Mouse (Mus musculus) midbrain, embryonic 12.5 days (tissue): ENCODE measurements around the gene Klhl31. TPM values are rescaled to one million over a fixed set of nuclear protein-coding genes. Genes with fewer than 3 reads are reported as not detected.
A peak's percentile ranks its signal among the peaks of the same experiment; 100 is the strongest.

Experiments
- ATAC-seq: fragments of 200-750 bp; cut with Nextera tagmentation; 2 replicates; pipeline ENCODE4 v1.8.0; 2017; ENCODE audit warnings: low read depth, moderate TSS enrichment, moderate library complexity; ENCODE audit not compliant: low FRiP score
- H3K27ac ChIP-seq: fragments of 300-500 bp; sonication (generic); replicated peaks from 2 replicates; pipeline ENCODE4 v1.5.1; 2016; ENCODE audit warnings: mild to moderate bottlenecking
- H3K27me3 ChIP-seq: fragments of 300-500 bp; sonication (generic); 2 replicates; pipeline ENCODE4 v1.6.1; 2016; ENCODE audit warnings: mild to moderate bottlenecking
- H3K36me3 ChIP-seq: fragments of 300-500 bp; sonication (generic); 2 replicates; pipeline ENCODE4 v1.6.1; 2016
- H3K4me1 ChIP-seq: fragments of 300-500 bp; sonication (generic); 2 replicates; pipeline ENCODE4 v1.6.1; 2016
- H3K4me2 ChIP-seq: fragments of 300-500 bp; sonication (generic); replicated peaks from 2 replicates; pipeline ENCODE4 v1.6.1; 2016; ENCODE audit warnings: mild to moderate bottlenecking, moderate library complexity
- H3K4me3 ChIP-seq: fragments of 300-500 bp; sonication (generic); 2 replicates; pipeline ENCODE4 v1.5.1; 2016; ENCODE audit warnings: mild to moderate bottlenecking
- H3K9ac ChIP-seq: fragments of 300-500 bp; sonication (generic); replicated peaks from 2 replicates; pipeline ENCODE4 v1.6.1; 2016; ENCODE audit warnings: mild to moderate bottlenecking, moderate library complexity
- H3K9me3 ChIP-seq: fragments of 300-500 bp; sonication (generic); 2 replicates; pipeline ENCODE4 v1.6.1; 2016; ENCODE audit warnings: mild to moderate bottlenecking
- WGBS: fragments of 180-500 bp; shearing (Covaris S2); methylation state at CpG from one replicate; pipeline ENCODE4 v1.1.7; 2016; 5-methylcytosine and 5-hydroxymethylcytosine counted together
- polyA plus RNA-seq: library from polyadenylated mRNA; unstranded; fragments of >200 nt; fragmentation: Nextera tagmentation; extraction: Ambion mirVana; gene quantifications from 2 replicates; pipeline ENCODE4 v1.2.1, GENCODE M21; 2016

Gene Klhl31
- polyA plus RNA-seq, 1 experiment from 2014 or later, result 0.09 TPM

- H3K4me1 ChIP-seq, result no peaks in the 10 kb centered on the region
- H3K4me3 ChIP-seq, result no peak overlapping the region
- 32% methylated on average over 7 of the region's 7 CpGs for WGBS
- H3K36me3 ChIP-seq, result no peaks in the 10 kb centered on the region
- no peaks in the 10 kb centered on the region for H3K9me3 ChIP-seq
- no peak overlapping the region for H3K9ac ChIP-seq
- H3K4me2 ChIP-seq, result no peak overlapping the region
- ATAC-seq, result peak; percentile 54; the same call in 1 of the 2 replicates
- H3K27ac ChIP-seq, result no peak overlapping the region
- H3K27me3 ChIP-seq, result 0 out of 2 replicates have a peak, but pooled peaks cover 4% of the 10 kb centered on the region
These were observed 28.5 kb upstream of the Klhl31 start for GRCm38 (mm10) chr9:77607840-77608239.

- no peak overlapping the region for H3K27ac ChIP-seq
- no peak overlapping the region for H3K4me3 ChIP-seq
- no peaks in the 10 kb centered on the region for H3K9me3 ChIP-seq
- 0 out of 2 replicates have a peak, but pooled peaks cover 4% of the 10 kb centered on the region for H3K27me3 ChIP-seq
- no peak overlapping the region for H3K4me2 ChIP-seq
- ATAC-seq, result no peak
- H3K9ac ChIP-seq, result no peak overlapping the region
- H3K36me3 ChIP-seq, result no peaks in the 10 kb centered on the region
- H3K4me1 ChIP-seq, result no peaks in the 10 kb centered on the region
These were observed 25.5 kb upstream of the Klhl31 start for GRCm38 (mm10) chr9:77610811-77611210.

- Histone ChIP-seq H3K9me3 (no peaks in the 10 kb centered on the region), H3K9ac (no peak overlapping the region), H3K4me2 (no peak overlapping the region), H3K4me1 (no peaks in the 10 kb centered on the region), H3K27me3 (0 out of 2 replicates have a peak, but pooled peaks cover 4% of the 10 kb centered on the region), H3K4me3 (no peak overlapping the region), H3K27ac (no peak overlapping the region), H3K36me3 (no peaks in the 10 kb centered on the region)
- ATAC-seq, result no peak
- 80% methylated on average over 4 of the region's 4 CpGs for WGBS
These were observed 24.0 kb upstream of the Klhl31 start for GRCm38 (mm10) chr9:77612349-77612748.

- WGBS, result 64% methylated on average over 4 of the region's 4 CpGs
- Histone ChIP-seq H3K36me3 (no peaks in the 10 kb centered on the region), H3K27me3 (no peaks in the 10 kb centered on the region), H3K4me2 (no peak overlapping the region), H3K27ac (no peak overlapping the region), H3K9ac (no peak overlapping the region), H3K9me3 (no peaks in the 10 kb centered on the region), H3K4me1 (no peaks in the 10 kb centered on the region), H3K4me3 (no peak overlapping the region)
- no peak for ATAC-seq
These were observed 20.4 kb upstream of the Klhl31 start for GRCm38 (mm10) chr9:77615868-77616267.

DNA sequence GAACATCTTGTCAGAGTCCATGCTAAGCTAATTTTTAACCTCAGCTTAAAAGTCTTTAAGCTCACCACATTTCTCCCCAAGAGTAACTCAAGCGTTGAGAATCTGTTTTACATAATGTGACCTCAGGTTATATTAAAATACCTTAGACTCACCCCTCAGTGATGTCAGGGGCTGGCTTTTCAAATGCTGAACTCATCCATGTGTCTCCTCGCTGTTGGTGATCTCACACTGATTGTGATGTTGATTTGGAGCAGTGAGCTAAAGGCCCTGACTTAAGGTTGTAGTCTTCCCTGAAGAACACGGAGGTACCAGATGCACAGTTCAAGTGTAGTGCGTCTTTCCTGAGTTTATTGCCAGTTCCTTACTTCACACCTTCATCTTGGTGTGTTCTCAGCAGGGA is 19.5 kb upstream of the Klhl31 start:
- no peaks in the 10 kb centered on the region for H3K36me3 ChIP-seq
- H3K9me3 ChIP-seq, result no peaks in the 10 kb centered on the region
- no peak for ATAC-seq
- no peaks in the 10 kb centered on the region for H3K27me3 ChIP-seq
- H3K4me2 ChIP-seq, result no peak overlapping the region
- 49% methylated on average over 4 of the region's 4 CpGs for WGBS
- no peak overlapping the region for H3K4me3 ChIP-seq
- no peak overlapping the region for H3K9ac ChIP-seq
- no peaks in the 10 kb centered on the region for H3K4me1 ChIP-seq
- no peak overlapping the region for H3K27ac ChIP-seq

DNA sequence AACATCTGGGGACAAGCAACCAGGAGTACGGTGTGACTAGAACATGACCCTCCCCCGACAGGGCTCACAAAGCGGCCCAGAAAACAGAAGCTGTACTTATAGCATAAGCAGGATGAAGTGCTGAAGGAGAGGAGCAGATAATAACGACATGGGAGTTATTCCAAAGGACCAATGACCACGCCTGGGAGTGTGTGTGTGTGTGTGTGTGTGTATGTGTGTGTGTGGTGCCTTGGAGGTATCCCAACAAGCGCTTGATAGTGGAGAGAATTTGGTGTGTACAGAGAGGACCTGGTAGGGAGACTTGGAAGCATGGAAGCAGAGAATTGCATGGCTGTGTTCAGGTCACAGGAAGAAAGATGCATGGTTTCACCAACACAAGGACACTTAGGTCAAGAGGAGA is 18.5 kb upstream of the Klhl31 start:
- H3K27ac ChIP-seq, result no peak overlapping the region
- no peaks in the 10 kb centered on the region for H3K4me1 ChIP-seq
- H3K4me2 ChIP-seq, result no peak overlapping the region
- no peaks in the 10 kb centered on the region for H3K27me3 ChIP-seq
- no peak overlapping the region for H3K4me3 ChIP-seq
- no peaks in the 10 kb centered on the region for H3K36me3 ChIP-seq
- WGBS, result 79% methylated on average over 6 of the region's 6 CpGs
- H3K9me3 ChIP-seq, result no peaks in the 10 kb centered on the region
- no peak for ATAC-seq
- H3K9ac ChIP-seq, result no peak overlapping the region

GRCm38 (mm10) chr9:77618392-77618791 is 17.9 kb upstream of the Klhl31 start:
- no peak for ATAC-seq
- WGBS, result 84% methylated on average over 2 of the region's 2 CpGs
- H3K9ac ChIP-seq, result no peak overlapping the region
- H3K4me2 ChIP-seq, result no peak overlapping the region
- no peak overlapping the region for H3K4me3 ChIP-seq
- H3K36me3 ChIP-seq, result no peaks in the 10 kb centered on the region
- H3K9me3 ChIP-seq, result no peaks in the 10 kb centered on the region
- H3K27me3 ChIP-seq, result no peaks in the 10 kb centered on the region
- no peak overlapping the region for H3K27ac ChIP-seq
- no peaks in the 10 kb centered on the region for H3K4me1 ChIP-seq

DNA sequence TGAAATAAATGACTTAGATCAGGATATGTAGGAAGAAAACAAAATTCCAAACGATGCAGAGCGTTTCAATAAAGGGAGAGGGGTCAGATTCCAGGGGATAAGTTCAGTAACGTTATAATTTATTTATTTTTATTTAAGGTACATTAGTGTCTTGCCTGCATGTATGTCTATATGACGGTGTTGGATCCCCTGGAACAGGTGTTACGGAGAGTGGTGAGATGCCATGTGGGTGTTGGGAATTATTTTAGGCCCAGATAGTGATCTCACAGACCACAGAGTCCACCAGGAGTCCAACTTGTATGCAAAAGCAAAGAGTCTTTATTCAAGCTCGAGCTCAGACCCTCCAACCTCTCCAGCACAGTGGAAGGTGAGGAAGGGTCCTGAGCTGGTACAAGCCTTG is 16.2 kb upstream of the Klhl31 start:
- Histone ChIP-seq H3K4me2 (no peak overlapping the region), H3K4me3 (no peak overlapping the region), H3K27ac (no peak overlapping the region), H3K27me3 (no peaks in the 10 kb centered on the region), H3K9ac (no peak overlapping the region), H3K9me3 (no peaks in the 10 kb centered on the region), H3K4me1 (no peaks in the 10 kb centered on the region), H3K36me3 (no peaks in the 10 kb centered on the region)
- WGBS, result 85% methylated on average over 6 of the region's 6 CpGs
- no peak for ATAC-seq

DNA sequence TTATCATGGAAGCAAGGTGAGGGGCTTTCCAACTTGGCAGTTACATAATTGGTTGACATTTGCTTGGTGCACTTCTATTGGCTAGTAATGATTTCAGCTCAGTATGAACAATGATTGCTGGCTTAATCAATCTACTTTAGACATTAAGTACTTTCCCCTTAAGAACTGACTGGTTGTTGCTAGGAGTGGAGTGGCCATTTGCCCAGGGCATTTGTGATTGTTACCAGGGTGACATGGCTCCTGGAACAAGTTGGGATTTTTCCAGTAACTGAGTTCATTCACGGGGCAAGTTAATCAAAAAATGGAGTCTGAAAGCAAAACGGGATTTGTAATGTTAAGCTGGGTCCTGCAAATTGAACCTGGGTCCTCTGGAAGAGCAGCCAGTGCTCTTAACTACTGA is 15.8 kb upstream of the Klhl31 start:
- Histone ChIP-seq H3K9me3 (no peaks in the 10 kb centered on the region), H3K27ac (no peak overlapping the region), H3K4me1 (no peaks in the 10 kb centered on the region), H3K27me3 (no peaks in the 10 kb centered on the region), H3K9ac (no peak overlapping the region), H3K4me2 (no peak overlapping the region), H3K36me3 (no peaks in the 10 kb centered on the region), H3K4me3 (no peak overlapping the region)
- WGBS, result 64% methylated on average over 2 of the region's 2 CpGs
- ATAC-seq, result no peak

DNA sequence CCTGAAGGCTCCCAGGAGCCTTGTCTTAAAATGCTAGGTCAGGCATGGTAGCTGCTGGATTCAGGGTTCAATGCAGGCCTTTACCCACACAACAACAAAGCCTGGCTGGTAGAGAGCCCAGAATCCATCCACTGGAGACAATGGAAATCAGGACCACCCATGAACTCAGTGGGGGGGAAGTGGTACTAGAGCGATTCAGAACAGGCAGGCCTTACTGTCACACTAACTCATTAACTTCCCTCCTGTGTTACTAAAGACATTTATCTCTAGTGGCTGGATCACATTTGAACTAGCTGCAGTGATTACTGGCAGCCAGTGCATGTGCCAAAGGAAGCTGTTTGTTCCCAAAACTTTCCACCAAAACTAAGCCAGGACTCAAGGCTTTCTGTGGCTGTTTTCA is 13.4 kb upstream of the Klhl31 start:
- no peaks in the 10 kb centered on the region for H3K4me1 ChIP-seq
- H3K9ac ChIP-seq, result no peak overlapping the region
- ATAC-seq, result no peak
- H3K9me3 ChIP-seq, result no peaks in the 10 kb centered on the region
- no peaks in the 10 kb centered on the region for H3K27me3 ChIP-seq
- no peaks in the 10 kb centered on the region for H3K36me3 ChIP-seq
- WGBS, result 13% methylated on average over 1 of the region's 1 CpGs
- no peak overlapping the region for H3K4me3 ChIP-seq
- H3K4me2 ChIP-seq, result no peak overlapping the region
- H3K27ac ChIP-seq, result no peak overlapping the region

DNA sequence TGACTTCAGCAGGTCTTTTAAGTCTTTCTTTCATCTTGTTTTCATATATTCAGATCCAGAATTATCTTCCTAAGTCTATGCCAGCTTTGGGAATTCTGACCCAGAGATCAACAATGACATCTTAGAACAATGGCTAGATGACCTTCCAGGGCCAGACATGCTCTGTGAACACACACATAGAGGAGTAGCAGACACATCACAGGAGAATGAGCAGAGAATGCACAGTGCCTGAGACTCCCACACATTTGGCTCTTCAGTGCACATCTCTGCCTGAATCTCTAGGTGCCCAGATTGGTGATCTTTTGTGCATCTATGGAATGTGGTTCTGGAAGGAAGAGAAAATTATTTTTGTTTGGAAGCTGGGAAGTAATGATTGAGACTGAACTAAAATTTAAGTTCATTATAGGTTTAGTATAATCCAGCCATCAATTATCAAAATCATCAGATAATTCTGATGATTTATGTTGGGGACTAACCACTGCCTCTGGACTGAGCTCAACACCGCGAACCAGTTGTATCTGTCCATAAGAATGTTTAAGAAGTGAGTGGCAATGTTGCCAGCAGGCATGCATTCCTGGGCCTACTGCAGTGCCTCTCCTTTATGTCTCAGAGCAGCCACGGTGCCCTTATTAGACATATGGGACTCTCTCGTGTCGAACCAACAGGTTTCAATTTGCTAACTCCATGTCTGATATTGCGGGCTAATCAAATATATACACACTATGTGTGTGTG is 12.8 kb upstream of the Klhl31 start:
- Histone ChIP-seq H3K36me3 (no peaks in the 10 kb centered on the region), H3K4me1 (no peaks in the 10 kb centered on the region), H3K4me2 (no peak overlapping the region), H3K9ac (no peak overlapping the region), H3K9me3 (no peaks in the 10 kb centered on the region), H3K4me3 (no peak overlapping the region), H3K27me3 (no peaks in the 10 kb centered on the region), H3K27ac (no peak overlapping the region)
- WGBS, result 92% methylated on average over 6 of the region's 6 CpGs
- no peak for ATAC-seq

GRCm38 (mm10) chr9:77624171-77624570 is 12.1 kb upstream of the Klhl31 start:
- no peaks in the 10 kb centered on the region for H3K27me3 ChIP-seq
- H3K9ac ChIP-seq, result no peak overlapping the region
- H3K36me3 ChIP-seq, result no peaks in the 10 kb centered on the region
- H3K9me3 ChIP-seq, result no peaks in the 10 kb centered on the region
- no peak overlapping the region for H3K27ac ChIP-seq
- H3K4me3 ChIP-seq, result no peak overlapping the region
- ATAC-seq, result no peak
- H3K4me2 ChIP-seq, result no peak overlapping the region
- no peaks in the 10 kb centered on the region for H3K4me1 ChIP-seq
- WGBS, result 84% methylated on average over 5 of the region's 5 CpGs

- Histone ChIP-seq H3K27me3 (no peaks in the 10 kb centered on the region), H3K9me3 (no peaks in the 10 kb centered on the region), H3K4me1 (no peaks in the 10 kb centered on the region), H3K9ac (no peak overlapping the region), H3K4me3 (no peak overlapping the region), H3K36me3 (no peaks in the 10 kb centered on the region), H3K4me2 (no peak overlapping the region), H3K27ac (no peak overlapping the region)
- 94% methylated on average over 10 of the region's 10 CpGs for WGBS
- ATAC-seq, result no peak
These were observed 7.6 kb upstream of the Klhl31 start for GRCm38 (mm10) chr9:77628676-77629075.
